In genomic region chr10:18392268-18392667, GRCm38 (mm10) we compare ENCODE assay signal across 17 mouse cellular contexts.
DNase-seq lines count a peak whose midpoint lies in the region; ATAC-seq and TF ChIP-seq lines count a peak whose summit lies in the region.
"Had no signal": no experiment of that assay in that cellular context is flagged by ENCODE, and none has a peak within 500 bp of the region (broad histone marks: within the 10 kb centered on the region; RNA-seq: fewer than 3 reads in every experiment).

No protein-coding gene starts in this region.

- DNase-seq in heart, postnatal 10 days = no peak
- no peak for DNase-seq in midbrain, embryonic 10.5 days (ENCODE audit: low spot score)
- DNase-seq in midbrain, embryonic 11.5 days (ENCODE audit: low spot score, missing footprints) = no peak
- no peak for DNase-seq in left cerebral cortex, adult 18-20 months (ENCODE audit: low spot score in 2 of 2)
- DNase-seq: adrenal gland, adult 8-10 months had no signal

- ATAC-seq in heart, embryonic 16.5 days (replicated peaks; ENCODE audit: extremely low read depth, insufficient read depth, low FRiP score) = no peak
- no peak for ATAC-seq in midbrain, embryonic 11.5 days (ENCODE audit: low FRiP score)
- ATAC-seq: activated CD4-positive, CD25-positive, alpha-beta regulatory T cell, adult 4 months; forebrain, embryonic 15.5 days; intestine, postnatal 0 days had no signal

- H3K9me3 ChIP-seq in heart, embryonic 16.5 days (replicated peaks; ENCODE audit: control insufficient read depth, low read length) = no peaks in the 10 kb centered on the region
- H3K9me3 ChIP-seq in midbrain, embryonic 10.5 days (replicated peaks) = no peaks in the 10 kb centered on the region
- H3K9me3 ChIP-seq in midbrain, embryonic 11.5 days (ENCODE audit: control insufficient read depth, low read length) = no peaks in the 10 kb centered on the region
- H3K9me3 ChIP-seq: embryonic facial prominence, embryonic 10.5 days; embryonic facial prominence, embryonic 13.5 days; forebrain, embryonic 12.5 days; forebrain, embryonic 15.5 days; heart, embryonic 12.5 days; hindbrain, embryonic 15.5 days had no signal

- 0 out of 2 replicates have a peak overlapping the region, but pooled peaks have one; percentile 1 for H3K9ac ChIP-seq in heart, embryonic 16.5 days (ENCODE audit: low read length)
- H3K9ac ChIP-seq in midbrain, embryonic 11.5 days (ENCODE audit: low read length) = no peak overlapping the region
- H3K9ac ChIP-seq: embryonic facial prominence, embryonic 13.5 days; forebrain, embryonic 12.5 days; forebrain, embryonic 15.5 days; heart, embryonic 12.5 days; hindbrain, embryonic 15.5 days had no signal

- no peaks in the 10 kb centered on the region for H3K27me3 ChIP-seq in heart, embryonic 16.5 days (ENCODE audit: control insufficient read depth, insufficient read depth, low read length)
- H3K27me3 ChIP-seq in midbrain, embryonic 10.5 days (ENCODE audit: low read depth, poor library complexity, severe bottlenecking) = no peaks in the 10 kb centered on the region
- no peaks in the 10 kb centered on the region for H3K27me3 ChIP-seq in midbrain, embryonic 11.5 days (ENCODE audit: control insufficient read depth, insufficient read depth, low read length)
- H3K27me3 ChIP-seq in myocyte (ENCODE audit: control insufficient read depth, insufficient read depth, insufficient read length) = no peaks in the 10 kb centered on the region
- H3K27me3 ChIP-seq: embryonic facial prominence, embryonic 13.5 days; forebrain, embryonic 12.5 days; forebrain, embryonic 15.5 days; heart, embryonic 12.5 days; hindbrain, embryonic 15.5 days had no signal

- H3K36me3 ChIP-seq in heart, embryonic 16.5 days (ENCODE audit: control insufficient read depth, insufficient read depth) = no peaks in the 10 kb centered on the region
- no peaks in the 10 kb centered on the region for H3K36me3 ChIP-seq in midbrain, embryonic 10.5 days
- no peaks in the 10 kb centered on the region for H3K36me3 ChIP-seq in midbrain, embryonic 11.5 days (ENCODE audit: control insufficient read depth, insufficient read depth, low read length)
- H3K36me3 ChIP-seq in myocyte (ENCODE audit: control insufficient read depth, insufficient read depth) = no peaks in the 10 kb centered on the region
- H3K36me3 ChIP-seq: embryonic facial prominence, embryonic 10.5 days; embryonic facial prominence, embryonic 13.5 days; forebrain, embryonic 12.5 days; forebrain, embryonic 15.5 days; heart, embryonic 12.5 days; hindbrain, embryonic 15.5 days had no signal

- no peak overlapping the region for H3ac ChIP-seq in myocyte (ENCODE audit: control insufficient read depth, insufficient read length)

- no peaks in the 10 kb centered on the region for H3K79me2 ChIP-seq in myocyte (ENCODE audit: control insufficient read depth, insufficient read depth)

- intact Hi-C loops in heart, postnatal 10 days (cut with DNase I) = loop anchor here (10.0 kb wide), 2 partner anchors 337 to 453 kb away; partner anchors contain the start of genes Perp and Reps1

- H3K4me1 ChIP-seq in heart, embryonic 16.5 days (ENCODE audit: control insufficient read depth, insufficient read depth, low read length) = peaks cover 10% of the 10 kb centered on the region
- H3K4me1 ChIP-seq in midbrain, embryonic 10.5 days = peaks cover 17% of the 10 kb centered on the region
- H3K4me1 ChIP-seq in midbrain, embryonic 11.5 days (ENCODE audit: control insufficient read depth, insufficient read depth, low read length) = 0 out of 2 replicates have a peak, but pooled peaks cover 4% of the 10 kb centered on the region

- H3K27ac ChIP-seq in heart, embryonic 16.5 days (ENCODE audit: low read length) = no peak overlapping the region
- H3K27ac ChIP-seq in midbrain, embryonic 10.5 days (replicated peaks) = 0 out of 2 replicates have a peak overlapping the region, but pooled peaks have one; percentile 1
- H3K27ac ChIP-seq in midbrain, embryonic 11.5 days (ENCODE audit: low read depth, low read length) = no peak overlapping the region
- H3K27ac ChIP-seq: embryonic facial prominence, embryonic 10.5 days; embryonic facial prominence, embryonic 13.5 days; forebrain, embryonic 12.5 days; forebrain, embryonic 15.5 days; gastrocnemius, adult 2 months; hindbrain, embryonic 15.5 days had no signal

- H3K4me3 ChIP-seq in heart, embryonic 16.5 days (ENCODE audit: low read length) = no peak overlapping the region
- no peak overlapping the region for H3K4me3 ChIP-seq in midbrain, embryonic 10.5 days
- no peak overlapping the region for H3K4me3 ChIP-seq in midbrain, embryonic 11.5 days (ENCODE audit: low read depth, low read length)
- H3K4me3 ChIP-seq in myocyte = no peak overlapping the region
- H3K4me3 ChIP-seq: embryonic facial prominence, embryonic 10.5 days; embryonic facial prominence, embryonic 13.5 days; erythroblast, embryonic 14.5 days; forebrain, embryonic 12.5 days; forebrain, embryonic 15.5 days; gastrocnemius, adult 2 months; heart, embryonic 12.5 days; hindbrain, embryonic 15.5 days had no signal

- TF ChIP-seq POLR2A in myocyte (IDR thresholded peaks at IDR 0.05; ENCODE audit: insufficient read length, low read depth) = no peak

- 59% methylated on average over 6 of the region's 6 CpGs for WGBS in heart, embryonic 16.5 days
- WGBS in midbrain, embryonic 10.5 days = 79% methylated on average over 6 of the region's 6 CpGs
- 76% methylated on average over 6 of the region's 6 CpGs for WGBS in midbrain, embryonic 11.5 days

- H3K4me2 ChIP-seq in heart, embryonic 16.5 days (ENCODE audit: low read depth, low read length) = no peak overlapping the region
- no peak overlapping the region for H3K4me2 ChIP-seq in midbrain, embryonic 11.5 days
- H3K4me2 ChIP-seq in myocyte (ENCODE audit: low read depth) = no peak overlapping the region
- H3K4me2 ChIP-seq: embryonic facial prominence, embryonic 13.5 days; forebrain, embryonic 12.5 days; forebrain, embryonic 15.5 days; heart, embryonic 12.5 days; hindbrain, embryonic 15.5 days had no signal

TF ChIP-seq in myocyte, 11 proteins besides CTCF, POLR2A, EP300 and RAD21:
- TF ChIP-seq CEBPB (IDR thresholded peaks at IDR 0.05; ENCODE audit: insufficient read depth, poor library complexity, severe bottlenecking) (no peak), MYOD1 (IDR thresholded peaks at IDR 0.05; ENCODE audit: control insufficient read depth in 1 of 3, insufficient read length in 2 of 3, low read depth in 2 of 3) (peak in 2 of 3 experiments; percentile 10 to 52)
